Mouse (Mus musculus): ENCODE data around the gene Car10. TPM values are rescaled to one million over a fixed set of nuclear protein-coding genes. Genes with fewer than 3 reads are reported as not detected.

Gene Car10
- total and polyA plus RNA-seq, 2 experiments from 2014 or later: 45.0 to 54.1 TPM

- H3K27me3 ChIP-seq (ENCODE audit: insufficient read depth, low read length): no peaks in the 10 kb centered on the region
- TF ChIP-seq CTCF (IDR thresholded peaks at IDR 0.05; ENCODE audit: low read depth): peak; percentile 77
- DNase-seq (ENCODE audit: low spot score): peak; percentile 87
- H3K27ac ChIP-seq: peak overlapping the region; percentile 71
- H3K4me2 ChIP-seq (ENCODE audit: low read depth, low read length): peak overlapping the region; percentile 91
- peak; percentile 61 for ATAC-seq
- H3K36me3 ChIP-seq (ENCODE audit: insufficient read depth, low read length): no peaks in the 10 kb centered on the region
- H3K4me3 ChIP-seq (ENCODE audit: low read length): peak overlapping the region; percentile 67
- peak overlapping the region; percentile 60 for H3K9ac ChIP-seq (replicated peaks; ENCODE audit: low read length)
- WGBS: under 1% methylated on average over 33 of the region's 37 CpGs
- no peaks in the 10 kb centered on the region; the same call in 1 of the 2 replicates for H3K4me1 ChIP-seq (ENCODE audit: insufficient read depth, low read length)
- H3K9me3 ChIP-seq (ENCODE audit: low read length): no peaks in the 10 kb centered on the region
Measured at GRCm38 (mm10) chr11:93098933-93099381, 1.1 kb downstream of the Car10 start.

- Histone ChIP-seq H3K27ac (peak overlapping the region; percentile 51), H3K4me2 (ENCODE audit: low read depth, low read length) (peak overlapping the region; percentile 91), H3K9me3 (ENCODE audit: low read length) (no peaks in the 10 kb centered on the region), H3K27me3 (ENCODE audit: insufficient read depth, low read length) (no peaks in the 10 kb centered on the region), H3K36me3 (ENCODE audit: insufficient read depth, low read length) (no peaks in the 10 kb centered on the region), H3K4me1 (ENCODE audit: insufficient read depth, low read length) (no peaks in the 10 kb centered on the region; the same call in 1 of the 2 replicates), H3K4me3 (ENCODE audit: low read length) (peak overlapping the region; percentile 67), H3K9ac (replicated peaks; ENCODE audit: low read length) (peak overlapping the region; percentile 60)
- no peak for TF ChIP-seq CTCF (IDR thresholded peaks at IDR 0.05; ENCODE audit: low read depth)
- peak; percentile 27 for ATAC-seq
- WGBS: 1% methylated on average over 53 of the region's 53 CpGs
- peak; percentile 45 for DNase-seq (ENCODE audit: low spot score)
Measured at GRCm38 (mm10) chr11:93099431-93100370, 1.9 kb downstream of the Car10 start.

DNA sequence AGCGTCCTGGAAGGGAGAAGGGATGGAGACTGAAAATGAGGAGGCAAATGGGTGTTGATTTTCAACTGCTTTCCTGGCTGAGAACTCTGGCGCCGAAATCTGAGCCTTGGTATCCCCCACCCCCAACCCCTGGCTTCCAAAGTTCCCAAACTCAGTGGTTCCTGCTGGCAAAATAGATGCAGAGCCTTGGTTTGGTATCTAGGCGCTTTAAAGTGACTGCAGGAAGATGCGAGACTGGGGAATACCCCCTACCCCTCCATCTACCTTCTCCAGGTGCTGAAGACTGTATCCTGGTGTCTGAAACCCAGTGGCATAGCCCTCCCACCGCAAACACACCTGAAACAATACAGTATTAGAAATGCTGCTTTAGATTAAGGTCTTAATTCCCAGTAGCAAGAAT, 2.8 kb downstream of the Car10 start:
- Histone ChIP-seq H3K9ac (replicated peaks; ENCODE audit: low read length) (peak overlapping the region; percentile 60), H3K27ac (no peak overlapping the region), H3K4me1 (ENCODE audit: insufficient read depth, low read length) (no peaks in the 10 kb centered on the region; the same call in 1 of the 2 replicates), H3K9me3 (ENCODE audit: low read length) (no peaks in the 10 kb centered on the region), H3K4me3 (ENCODE audit: low read length) (peak overlapping the region; percentile 67), H3K36me3 (ENCODE audit: insufficient read depth, low read length) (no peaks in the 10 kb centered on the region), H3K4me2 (ENCODE audit: low read depth, low read length) (peak overlapping the region; percentile 91), H3K27me3 (ENCODE audit: insufficient read depth, low read length) (no peaks in the 10 kb centered on the region)
- ATAC-seq (no peak), DNase-seq (ENCODE audit: low spot score) (no peak)
- WGBS: 8% methylated on average over 6 of the region's 6 CpGs
- no peak for TF ChIP-seq CTCF (IDR thresholded peaks at IDR 0.05; ENCODE audit: low read depth)

DNA sequence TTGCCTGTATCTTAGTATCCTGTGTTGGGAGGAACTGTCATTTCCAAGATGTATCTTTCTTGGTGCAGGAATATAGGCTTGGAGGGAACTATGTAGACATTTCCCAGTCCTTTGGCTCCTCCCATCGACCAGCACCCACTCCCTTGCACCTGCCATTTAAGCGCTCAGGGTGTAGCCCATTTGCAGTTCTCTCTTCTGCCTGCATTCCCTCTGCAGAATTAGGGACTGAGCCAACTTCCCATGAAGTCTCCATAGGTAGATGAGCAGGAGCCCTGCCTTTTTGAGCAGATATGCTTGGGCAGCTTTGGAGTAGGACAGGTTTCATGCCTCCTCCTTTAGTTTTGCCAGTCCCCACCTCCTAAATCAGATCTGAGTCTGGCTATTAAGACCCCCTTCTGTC, 3.3 kb downstream of the Car10 start:
- ATAC-seq (peak; percentile 33; the same call in 1 of the 2 replicates), DNase-seq (ENCODE audit: low spot score) (peak; percentile 23)
- Histone ChIP-seq H3K4me3 (ENCODE audit: low read length) (peak overlapping the region; percentile 67), H3K9me3 (ENCODE audit: low read length) (no peaks in the 10 kb centered on the region), H3K27me3 (ENCODE audit: insufficient read depth, low read length) (no peaks in the 10 kb centered on the region), H3K27ac (no peak overlapping the region), H3K9ac (replicated peaks; ENCODE audit: low read length) (no peak overlapping the region), H3K36me3 (ENCODE audit: insufficient read depth, low read length) (no peaks in the 10 kb centered on the region), H3K4me1 (ENCODE audit: insufficient read depth, low read length) (no peaks in the 10 kb centered on the region; the same call in 1 of the 2 replicates), H3K4me2 (ENCODE audit: low read depth, low read length) (peak overlapping the region; percentile 91)
- peak; percentile 22; the same call in 1 of the 2 replicates for TF ChIP-seq CTCF (IDR thresholded peaks at IDR 0.05; ENCODE audit: low read depth)
- 14% methylated on average over 2 of the region's 2 CpGs for WGBS

DNA sequence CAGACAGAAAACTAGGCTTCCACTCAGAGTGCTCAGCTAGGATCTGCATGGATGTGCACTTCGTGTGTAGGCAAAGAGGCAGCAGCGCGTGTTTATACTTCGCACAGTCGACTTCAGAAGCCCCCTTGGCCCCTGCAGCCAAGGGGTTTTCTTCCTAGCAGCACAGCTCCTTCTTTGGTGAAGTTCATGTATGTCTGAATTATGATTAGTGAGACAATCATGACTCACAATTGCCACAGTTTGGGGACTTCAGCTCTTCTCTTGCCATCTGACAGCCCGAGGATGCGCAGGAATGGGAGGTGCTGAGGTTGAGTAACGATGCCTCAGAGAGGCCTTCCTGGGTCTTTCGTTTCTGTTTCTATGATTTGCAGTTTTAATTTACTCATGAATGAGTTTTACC, 4.5 kb downstream of the Car10 start:
- no peaks in the 10 kb centered on the region for H3K9me3 ChIP-seq (ENCODE audit: low read length)
- DNase-seq (ENCODE audit: low spot score): no peak
- H3K27me3 ChIP-seq (ENCODE audit: insufficient read depth, low read length): no peaks in the 10 kb centered on the region
- peak overlapping the region; percentile 67 for H3K4me3 ChIP-seq (ENCODE audit: low read length)
- no peak overlapping the region for H3K9ac ChIP-seq (replicated peaks; ENCODE audit: low read length)
- peak overlapping the region; percentile 91 for H3K4me2 ChIP-seq (ENCODE audit: low read depth, low read length)
- no peaks in the 10 kb centered on the region for H3K36me3 ChIP-seq (ENCODE audit: insufficient read depth, low read length)
- WGBS: 74% methylated on average over 9 of the region's 9 CpGs
- TF ChIP-seq CTCF (IDR thresholded peaks at IDR 0.05; ENCODE audit: low read depth): no peak
- H3K4me1 ChIP-seq (ENCODE audit: insufficient read depth, low read length): no peaks in the 10 kb centered on the region; the same call in 1 of the 2 replicates
- ATAC-seq: no peak
- no peak overlapping the region for H3K27ac ChIP-seq

DNA sequence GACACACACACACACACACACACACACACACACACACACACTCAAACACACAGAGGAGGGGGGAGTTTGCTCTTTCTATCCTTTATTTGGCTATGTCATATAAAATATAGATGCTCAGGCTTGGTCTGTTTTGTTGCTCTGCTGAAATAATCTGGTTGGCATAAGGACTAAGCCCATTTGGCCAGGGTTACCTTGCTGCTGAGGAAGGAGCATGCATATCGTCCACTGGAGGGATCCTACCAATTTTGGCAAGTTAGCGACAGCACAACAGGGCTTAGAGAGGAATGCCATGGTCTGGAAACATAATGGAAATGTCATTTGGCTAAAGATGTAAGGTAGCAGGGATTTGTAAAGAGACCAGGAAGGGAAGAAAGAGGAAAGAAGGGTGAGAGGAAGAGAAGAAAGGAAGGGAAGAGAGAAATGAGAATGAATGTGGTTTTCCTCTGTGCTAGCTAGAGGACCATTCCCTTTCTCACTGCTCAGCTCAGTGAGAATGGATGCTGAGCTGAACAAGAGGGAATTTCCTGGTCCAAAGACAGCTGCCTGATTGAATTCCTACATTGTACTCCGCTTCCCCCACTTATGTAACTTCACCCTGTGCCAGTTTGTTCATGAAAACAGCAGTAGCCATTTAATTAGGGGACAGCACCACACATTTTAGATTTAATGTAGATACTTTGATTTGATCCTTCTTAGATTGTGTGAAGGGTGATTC, 5.4 kb downstream of the Car10 start:
- 40% methylated on average over 3 of the region's 3 CpGs for WGBS
- H3K4me3 ChIP-seq (ENCODE audit: low read length): peak overlapping the region; percentile 15
- no peaks in the 10 kb centered on the region for H3K27me3 ChIP-seq (ENCODE audit: insufficient read depth, low read length)
- no peaks in the 10 kb centered on the region; the same call in 1 of the 2 replicates for H3K4me1 ChIP-seq (ENCODE audit: insufficient read depth, low read length)
- peak overlapping the region; percentile 91 for H3K4me2 ChIP-seq (ENCODE audit: low read depth, low read length)
- no peak overlapping the region for H3K9ac ChIP-seq (replicated peaks; ENCODE audit: low read length)
- TF ChIP-seq CTCF (IDR thresholded peaks at IDR 0.05; ENCODE audit: low read depth): peak; percentile 34
- H3K36me3 ChIP-seq (ENCODE audit: insufficient read depth, low read length): no peaks in the 10 kb centered on the region
- ATAC-seq (no peak), DNase-seq (ENCODE audit: low spot score) (no peak)
- no peak overlapping the region for H3K27ac ChIP-seq
- no peaks in the 10 kb centered on the region for H3K9me3 ChIP-seq (ENCODE audit: low read length)

All from hindbrain, postnatal 0 days (tissue).